Mouse (Mus musculus) cerebellum, adult 9-11 months (tissue): ENCODE measurements at regions not wholly inside any gene's neighbourhood (a gene's known extent, or its start where the extent isn't known, plus 50 kb on each side); places are given as distances from the start of the nearest gene placed in this dataset.
"Not testable (repeated sequence)": the region's sequence is repeated elsewhere in the genome, so short reads cannot be mapped to it uniquely, and the experiment has no call there.

ENCODE experiments used
- DNase-seq: peaks from one replicate; pipeline ENCODE4 v3.0.0; 2022

- no peak for DNase-seq
Observed at GRCm38 (mm10) chr11:52460190-52460780, 64.1 kb downstream of the 9530068E07Rik start.

DNA sequence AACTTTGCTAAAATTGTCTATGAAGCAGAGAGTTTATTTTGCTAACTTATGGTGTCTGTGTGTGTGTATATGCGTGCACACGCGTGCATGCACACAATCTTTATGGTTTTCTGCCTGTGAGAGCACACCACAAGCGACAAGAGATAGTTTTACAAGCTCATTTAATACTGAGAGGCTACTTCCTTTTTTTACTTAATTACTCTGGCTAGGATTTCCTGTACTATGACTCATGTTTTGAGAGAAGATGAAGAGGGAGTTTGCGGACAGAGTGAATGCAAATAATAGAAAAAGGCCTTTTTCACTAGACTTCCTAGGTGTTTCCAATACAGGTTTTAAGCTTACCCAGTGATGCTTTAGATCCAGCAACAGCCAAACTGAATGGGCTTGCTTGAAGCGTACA is 74.9 kb downstream of the 9530068E07Rik start:
- not testable (repeated sequence) for DNase-seq

DNA sequence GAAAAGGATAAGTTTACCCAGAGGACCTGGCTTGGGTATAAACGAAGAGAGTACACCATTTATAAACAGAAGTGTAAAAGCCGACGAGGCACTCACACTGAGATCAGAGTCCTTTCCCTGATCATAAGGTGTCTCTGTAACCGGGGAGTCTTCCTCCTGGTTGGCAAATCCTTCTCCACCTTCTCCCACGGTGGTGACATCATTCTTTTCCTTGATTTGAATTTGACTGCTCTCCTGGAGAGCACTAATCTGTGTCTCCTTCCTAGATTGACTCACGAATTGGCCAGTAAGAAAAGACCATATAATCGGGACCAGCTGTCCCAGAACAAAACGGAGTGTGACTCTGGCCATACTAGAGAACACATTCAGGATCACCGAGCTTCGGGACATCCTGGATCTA is 83.9 kb downstream of the 9530068E07Rik start:
- not testable (repeated sequence) for DNase-seq

- DNase-seq, result not testable (repeated sequence)
Observed at GRCm38 (mm10) chr11:52480694-52481093, 84.5 kb downstream of the 9530068E07Rik start.

DNA sequence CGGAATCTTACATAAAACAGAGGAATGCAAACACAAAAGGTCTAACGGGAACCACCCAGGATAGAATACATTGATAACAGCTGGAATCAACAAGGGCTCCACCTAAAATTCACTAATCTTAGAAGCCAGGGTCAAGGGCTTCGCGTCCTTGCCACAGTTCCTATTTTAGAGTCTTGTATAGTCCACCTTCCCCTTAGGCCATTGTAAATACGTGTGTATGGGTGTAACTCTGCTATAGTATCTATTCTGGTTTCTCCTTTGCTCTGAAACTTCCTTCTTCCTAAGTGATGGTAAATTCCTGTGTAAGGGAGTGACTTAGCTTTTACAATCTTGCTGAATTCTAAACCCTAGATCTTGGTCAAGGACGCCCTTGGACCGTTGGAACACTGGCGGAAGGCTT is 87.3 kb downstream of the 9530068E07Rik start:
- DNase-seq, result not testable (repeated sequence)

GRCm38 (mm10) chr11:52488538-52488937 is 92.3 kb downstream of the 9530068E07Rik start:
- not testable (repeated sequence) for DNase-seq

DNA sequence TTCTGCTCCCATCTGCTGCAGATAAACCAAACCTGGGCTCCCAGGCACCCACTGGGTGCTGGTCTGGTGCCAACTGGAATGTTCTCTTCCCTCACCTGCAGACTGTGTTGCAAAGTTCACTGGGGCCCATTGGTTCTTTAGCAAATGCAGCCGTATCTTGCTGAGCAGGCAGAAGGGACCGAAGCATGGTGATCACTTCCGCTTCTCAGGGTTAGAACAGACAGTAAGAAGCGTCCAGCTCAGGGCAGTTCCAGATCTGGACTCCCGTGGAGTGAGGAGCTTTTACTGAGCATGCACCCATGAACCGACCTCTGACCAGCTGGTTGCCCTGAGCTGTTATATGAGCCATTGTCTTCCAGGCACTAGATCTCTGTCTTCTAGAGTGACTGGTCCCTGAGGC is 97.1 kb downstream of the 9530068E07Rik start:
- no peak for DNase-seq

- no peak for DNase-seq
Observed at GRCm38 (mm10) chr11:52496908-52497307, 100.7 kb downstream of the 9530068E07Rik start.

- no peak for DNase-seq
Observed at GRCm38 (mm10) chr11:52502759-52503365, 106.6 kb downstream of the 9530068E07Rik start.

- no peak for DNase-seq
Observed at GRCm38 (mm10) chr11:52511831-52512297, 115.6 kb downstream of the 9530068E07Rik start.

- DNase-seq, result no peak
Observed at GRCm38 (mm10) chr11:52517330-52517729, 121.1 kb downstream of the 9530068E07Rik start.

DNA sequence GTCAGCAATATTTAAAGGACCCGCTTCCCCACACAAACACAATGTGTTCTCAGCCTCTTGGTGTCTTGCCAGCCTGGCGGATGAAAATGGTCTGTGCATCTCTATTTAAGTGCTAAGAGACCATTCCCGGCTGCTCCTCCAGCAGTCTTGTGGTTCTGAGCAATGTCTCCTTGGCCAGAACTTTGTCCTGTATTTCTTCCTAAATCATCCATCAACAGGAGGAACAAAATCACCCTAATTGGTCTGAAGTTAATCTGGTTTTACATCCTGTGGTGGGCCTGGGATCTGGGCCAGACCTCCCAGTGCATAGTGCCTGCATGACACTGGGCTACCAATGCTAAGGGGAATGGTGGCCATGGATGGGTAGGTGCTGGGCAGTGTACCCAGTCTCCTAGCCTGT is 123.6 kb downstream of the 9530068E07Rik start:
- DNase-seq, result no peak

DNA sequence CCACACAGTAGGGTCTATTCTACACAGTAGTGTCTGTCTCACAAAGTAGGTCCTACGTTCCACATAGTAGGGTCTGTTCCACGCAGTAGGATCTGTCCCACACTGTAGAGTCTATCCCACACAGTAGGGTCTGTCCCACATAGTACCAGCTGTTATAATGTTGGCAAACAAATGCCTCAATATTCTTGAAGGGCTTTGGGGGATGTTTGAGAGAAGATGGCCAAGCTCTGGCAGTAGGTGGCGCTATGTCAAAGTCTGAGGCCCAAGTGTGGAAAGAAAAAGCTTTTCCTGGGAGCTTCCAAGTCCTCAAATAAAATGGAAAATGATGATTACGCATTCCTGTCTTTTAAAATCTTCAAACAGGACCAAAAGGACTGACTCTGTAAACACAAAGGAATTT is 125.7 kb downstream of the 9530068E07Rik start:
- DNase-seq, result no peak

- no peak for DNase-seq
Observed at GRCm38 (mm10) chr11:52522384-52522783, 126.2 kb downstream of the 9530068E07Rik start.

GRCm38 (mm10) chr11:52523191-52523590 is 127.0 kb downstream of the 9530068E07Rik start:
- DNase-seq, result no peak

GRCm38 (mm10) chr11:52523671-52524070 is 127.4 kb downstream of the 9530068E07Rik start:
- no peak for DNase-seq

GRCm38 (mm10) chr11:52525446-52525845 is 129.2 kb downstream of the 9530068E07Rik start:
- DNase-seq, result no peak

DNA sequence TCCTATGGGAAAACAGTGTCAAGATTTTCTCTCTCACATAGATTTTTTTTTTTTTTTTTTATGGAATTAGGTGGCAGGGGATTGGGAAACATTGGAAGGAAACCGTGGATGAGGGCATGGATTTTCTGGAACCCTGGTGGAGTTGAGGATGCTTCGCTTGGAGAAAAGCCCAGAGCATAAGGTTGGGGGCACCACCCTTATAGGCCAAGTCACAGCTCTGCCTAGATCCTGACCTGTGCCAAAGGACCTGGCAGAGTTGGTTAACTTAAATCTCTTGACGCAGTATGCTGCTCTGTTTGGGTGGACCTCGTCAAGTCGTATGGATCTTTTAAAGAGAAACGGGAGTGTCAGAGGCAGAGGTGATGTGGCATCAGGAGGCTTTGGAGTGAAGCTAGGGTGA is 130.1 kb downstream of the 9530068E07Rik start:
- DNase-seq, result no peak

DNA sequence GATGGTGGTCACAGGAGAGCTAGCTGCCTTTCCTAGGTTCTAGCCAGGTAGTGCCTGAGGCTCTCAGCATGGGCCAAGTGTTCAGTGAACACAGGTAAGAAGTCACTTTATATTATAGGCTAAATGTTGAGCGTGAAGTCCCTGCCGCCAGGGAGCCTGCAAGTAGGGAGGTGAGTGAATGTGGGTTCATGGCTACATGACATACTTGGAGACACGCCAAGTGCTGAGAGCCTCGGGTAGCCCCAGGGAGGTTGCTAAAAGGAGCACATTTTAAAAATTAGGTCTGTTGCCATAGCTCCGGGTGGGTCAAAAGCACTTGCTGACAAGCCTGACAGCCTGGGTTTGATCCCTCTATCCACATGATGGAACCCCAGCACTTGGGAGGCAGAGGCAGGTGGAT is 137.2 kb downstream of the 9530068E07Rik start:
- DNase-seq, result no peak

DNA sequence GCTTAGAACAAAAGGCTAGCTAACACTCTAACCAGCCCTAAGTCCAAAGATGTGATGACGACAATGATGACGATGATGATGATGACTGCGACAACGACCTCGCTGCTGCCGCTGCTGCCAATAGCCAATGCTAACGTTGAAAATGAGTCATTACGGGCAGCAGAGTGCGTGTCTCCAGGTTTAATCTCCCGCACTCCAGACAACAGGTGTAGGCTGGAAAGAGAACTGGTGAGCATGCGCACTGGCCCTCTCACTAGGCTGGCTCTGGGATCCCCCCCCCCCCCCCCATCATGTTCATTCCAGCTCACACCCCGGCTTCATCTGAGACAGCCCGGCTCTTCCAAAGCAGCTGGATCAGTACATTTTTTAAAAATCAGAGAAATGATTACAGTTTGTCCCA is 138.4 kb downstream of the 9530068E07Rik start:
- no peak for DNase-seq

DNA sequence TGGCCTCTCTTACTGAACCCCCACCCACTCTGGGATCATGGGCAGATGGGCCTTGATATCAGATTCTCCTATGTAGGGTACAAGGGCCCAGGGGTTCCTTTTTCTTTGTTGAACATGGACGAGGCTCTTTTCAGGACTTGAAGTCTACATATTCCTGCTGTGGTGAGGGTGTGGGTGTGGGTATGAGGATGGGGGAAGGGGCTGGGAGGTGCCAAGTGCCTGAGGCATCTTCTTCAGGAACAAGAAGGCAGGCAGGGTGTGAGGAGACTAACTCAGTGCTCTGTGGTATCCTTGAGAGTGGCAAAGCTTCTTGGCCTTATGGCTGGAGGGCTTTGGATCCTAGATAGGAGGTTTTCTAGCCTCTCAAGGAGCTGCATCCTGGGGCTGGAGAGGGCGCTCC is 140.0 kb downstream of the 9530068E07Rik start:
- DNase-seq, result no peak

- DNase-seq, result no peak
Observed at GRCm38 (mm10) chr11:52536841-52537240, 140.6 kb downstream of the 9530068E07Rik start.

GRCm38 (mm10) chr11:52537819-52538435 is 141.7 kb downstream of the 9530068E07Rik start:
- DNase-seq, result no peak

- DNase-seq, result no peak
Observed at GRCm38 (mm10) chr11:52541210-52541609, 145.0 kb downstream of the 9530068E07Rik start.
